Mouse (Mus musculus) bone marrow macrophage, adult 2 months (primary cell): Measurements from ENCODE around the gene Srsf4. TPM values are rescaled to one million over a fixed set of nuclear protein-coding genes. Genes with fewer than 3 reads are reported as not detected.

Experiments
- H3K27ac ChIP-seq: 2 replicates; pipeline ENCODE4 v1.5.1; 2012; ENCODE audit warnings: low read depth, low read length; ENCODE audit not compliant: insufficient read depth
- H3K4me1 ChIP-seq: 2 replicates; pipeline ENCODE4 v1.6.1; 2012; ENCODE audit warnings: low read length; ENCODE audit not compliant: control insufficient read depth, insufficient read depth
- H3K4me3 ChIP-seq: 2 replicates; pipeline ENCODE4 v1.5.1; 2012; ENCODE audit warnings: mild to moderate bottlenecking, low read length, moderate library complexity; ENCODE audit not compliant: insufficient read depth
- CTCF ChIP-seq: IDR thresholded peaks from 2 replicates; pipeline ENCODE4 v1.5.1; 2012; ENCODE audit warnings: low read depth, mild to moderate bottlenecking, low read length, moderate library complexity
- POLR2A ChIP-seq: IDR thresholded peaks from 2 replicates; pipeline ENCODE4 v1.6.1; 2012; ENCODE audit warnings: mild to moderate bottlenecking, low read depth, low read length, borderline replicate concordance
- polyA plus RNA-seq: library from polyadenylated mRNA; stranded (reverse); fragments of >200 nt; gene quantifications from 2 replicates; pipeline ENCODE4 v1.2.4, GENCODE M21; 2012; ENCODE audit not compliant: missing spikeins, insufficient read depth, insufficient read length

Srsf4 gene
- polyA plus RNA-seq, 1 experiment, result 56.0 TPM

DNA sequence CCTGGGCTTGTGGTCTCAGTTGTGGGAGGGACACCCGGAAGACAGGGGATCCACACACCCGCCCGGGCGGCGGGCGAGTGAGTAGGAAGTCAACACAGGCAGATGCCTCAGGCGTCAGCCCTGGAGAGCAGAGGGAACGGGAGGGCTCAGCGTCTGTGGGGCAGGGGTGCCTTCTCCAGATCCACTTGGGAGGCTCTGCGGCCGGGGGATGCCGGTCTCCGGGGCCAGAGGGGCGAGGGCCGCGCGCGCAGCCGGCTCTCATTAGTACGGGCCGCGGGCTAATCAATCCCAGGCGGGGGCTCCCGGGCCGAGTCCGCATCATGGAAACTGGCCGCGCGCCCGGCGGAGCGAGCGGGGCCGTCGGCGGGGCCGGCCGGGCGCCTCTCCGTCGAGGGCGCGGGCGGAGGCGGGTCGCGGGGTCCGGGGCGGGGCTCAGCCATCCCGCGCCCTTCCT is 46.8 kb downstream of the Srsf4 start:
- peaks cover 5% of the 10 kb centered on the region for H3K4me1 ChIP-seq
- H3K4me3 ChIP-seq, result peak overlapping the region; percentile 36; the same call in 1 of the 2 replicates
- H3K27ac ChIP-seq, result no peak overlapping the region
- no peak for TF ChIP-seq CTCF
- TF ChIP-seq POLR2A, result no peak

DNA sequence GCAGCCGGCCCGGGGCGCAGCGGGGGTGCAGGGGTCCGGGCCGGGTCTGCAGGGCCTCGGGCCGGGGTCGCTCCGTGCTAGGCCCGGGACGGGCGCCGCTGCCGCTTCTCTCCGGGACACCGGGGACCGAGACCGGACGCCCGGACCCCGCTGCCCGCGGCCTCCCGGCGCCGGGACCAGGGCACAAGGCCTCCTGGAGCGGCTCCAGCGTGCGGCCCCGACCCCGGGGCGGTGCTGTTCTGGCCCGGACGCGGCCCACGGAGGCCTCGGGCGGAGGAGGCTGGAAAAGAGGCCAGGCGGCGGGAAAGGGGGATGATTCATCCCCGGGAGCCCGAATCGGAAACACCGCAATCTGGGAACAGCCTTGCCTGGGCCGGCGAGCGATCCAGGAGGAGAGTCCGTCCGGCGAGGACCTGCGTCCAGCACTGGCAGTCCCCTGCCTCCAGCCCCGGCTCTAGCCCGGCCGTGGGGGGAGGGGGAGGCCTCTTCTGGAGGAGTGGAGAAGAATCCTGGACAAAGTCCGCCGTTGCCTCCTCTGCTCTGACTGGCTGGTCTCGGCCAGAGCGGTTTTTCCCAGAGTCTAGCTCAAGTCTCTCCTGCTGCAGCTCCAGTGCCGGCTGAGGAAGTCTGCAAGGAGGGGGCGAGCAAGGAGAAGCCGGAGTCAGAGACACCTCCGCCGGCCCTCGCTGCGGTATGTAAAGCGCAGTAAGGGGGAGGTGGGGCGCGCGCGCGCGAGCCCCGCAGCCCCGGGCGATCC is 47.4 kb downstream of the Srsf4 start:
- Histone ChIP-seq H3K27ac (no peak overlapping the region), H3K4me3 (peak overlapping the region; percentile 36)

DNA sequence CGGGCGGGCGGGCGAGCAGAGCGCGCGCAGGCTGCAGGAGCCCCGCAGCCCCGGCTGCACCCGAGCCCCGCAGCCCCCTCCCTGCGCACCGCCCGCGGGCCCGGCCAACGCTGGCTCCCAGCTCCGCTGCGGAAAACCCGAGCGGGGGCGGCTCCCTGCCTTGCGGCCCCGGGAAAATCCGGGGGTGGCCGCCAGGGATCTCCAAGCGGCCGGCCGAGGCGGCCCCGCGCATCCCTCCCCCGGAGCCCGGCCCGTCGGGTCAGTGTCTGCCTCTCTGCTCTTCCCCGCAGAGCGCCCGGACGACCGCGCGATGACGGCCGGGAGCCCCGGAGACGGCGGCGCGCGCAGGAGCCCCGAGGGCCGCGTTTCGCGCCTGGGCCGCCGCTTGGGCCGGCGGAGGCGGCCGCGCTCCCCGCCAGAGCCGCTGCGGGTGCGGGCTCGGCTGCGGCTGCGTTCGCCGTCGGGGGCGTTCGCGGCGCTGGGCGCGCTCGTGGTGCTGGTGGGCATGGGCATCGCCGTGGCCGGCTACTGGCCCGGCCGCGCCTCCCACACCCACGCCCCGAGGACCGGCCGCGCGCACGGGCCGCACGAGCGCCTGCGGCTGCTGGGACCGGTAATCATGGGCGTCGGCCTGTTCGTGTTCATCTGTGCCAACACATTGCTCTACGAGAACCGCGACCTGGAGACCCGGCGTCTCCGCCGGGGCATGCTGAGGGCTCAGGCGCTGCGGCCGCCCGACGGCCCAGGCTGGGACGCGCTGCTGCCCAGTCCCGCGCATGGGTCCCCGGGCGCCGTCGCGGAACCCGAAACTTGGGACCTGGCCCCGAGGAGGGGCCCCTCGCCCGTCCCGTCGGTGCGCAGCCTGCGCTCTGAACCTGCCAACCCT is 48.3 kb downstream of the Srsf4 start, which contains the start of gene Tmem200b:
TSS of gene Tmem200b (plus strand) at position 311 of the 886 bp plus-strand sequence.
- Histone ChIP-seq H3K4me3 (peak within 1 kb of the TSS; percentile 49), H3K27ac (no peak within 1 kb of the TSS), H3K4me1 (peaks cover 5% of the 10 kb centered on the region)
- TF ChIP-seq POLR2A, result no peak
- TF ChIP-seq CTCF, result no peak

More for the DNA sequence above, 47.4 kb downstream of the Srsf4 start:
- peaks cover 5% of the 10 kb centered on the region for H3K4me1 ChIP-seq
- no peak for TF ChIP-seq POLR2A
- no peak for TF ChIP-seq CTCF

DNA sequence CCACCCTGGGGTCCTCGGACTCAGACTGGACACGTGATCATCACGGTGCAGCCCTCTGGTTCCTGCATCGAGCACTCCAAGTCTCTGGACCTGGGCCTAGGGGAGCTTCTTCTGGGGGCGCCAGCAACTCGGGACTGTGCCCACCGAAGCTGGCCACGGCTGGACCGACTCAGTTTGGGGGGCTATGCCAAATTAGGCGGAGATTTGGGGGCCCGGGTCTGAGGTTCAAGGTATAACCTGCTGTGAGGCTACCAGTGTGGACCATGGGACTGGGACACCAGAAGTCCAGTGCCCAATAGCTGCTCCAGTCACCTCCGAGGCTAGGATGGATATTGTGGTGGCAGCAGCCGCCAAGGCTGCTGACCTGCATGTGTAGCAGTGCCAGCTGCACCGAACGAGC is 49.0 kb downstream of the Srsf4 start:
- Histone ChIP-seq H3K4me1 (peaks cover 5% of the 10 kb centered on the region), H3K27ac (no peak overlapping the region), H3K4me3 (peak overlapping the region; percentile 49)
- TF ChIP-seq CTCF (no peak), POLR2A (no peak)

DNA sequence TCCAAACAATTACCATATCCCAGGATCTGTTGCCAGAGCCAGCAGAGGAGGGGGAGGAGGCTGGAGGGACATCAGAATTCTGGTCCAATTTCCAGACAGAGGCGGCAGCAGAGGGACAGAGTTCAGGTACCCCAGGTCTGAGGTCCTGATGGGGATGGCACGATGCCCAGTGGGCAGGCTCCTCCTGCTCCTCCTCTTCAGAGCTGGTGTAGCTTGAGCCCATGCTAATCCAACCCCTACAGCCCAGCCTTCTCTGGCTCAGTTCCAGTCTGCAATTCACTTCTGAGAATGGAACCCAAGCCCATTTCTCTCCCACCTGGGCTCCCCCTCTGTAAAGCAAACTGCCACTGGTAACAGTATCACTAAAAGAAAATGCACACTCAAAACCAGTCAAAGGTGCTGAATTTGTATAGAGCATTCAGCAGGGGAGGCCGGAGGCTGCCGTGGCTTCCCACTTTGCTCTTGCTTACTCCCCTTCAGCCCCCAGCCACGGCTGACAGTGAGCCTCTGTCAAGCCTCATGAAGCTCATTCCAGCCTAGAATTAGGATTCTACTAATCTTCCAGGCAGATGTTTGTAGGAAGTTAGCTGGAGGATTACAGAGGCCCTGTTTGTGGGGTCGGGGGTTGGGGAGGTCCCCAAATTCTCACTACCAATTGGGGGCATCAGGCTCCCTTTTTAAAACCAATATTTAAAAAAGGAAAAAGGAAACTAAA is 50.8 kb downstream of the Srsf4 start:
- no peak for TF ChIP-seq POLR2A
- TF ChIP-seq CTCF, result no peak
- Histone ChIP-seq H3K4me3 (no peak overlapping the region), H3K4me1 (peaks cover 6% of the 10 kb centered on the region)

DNA sequence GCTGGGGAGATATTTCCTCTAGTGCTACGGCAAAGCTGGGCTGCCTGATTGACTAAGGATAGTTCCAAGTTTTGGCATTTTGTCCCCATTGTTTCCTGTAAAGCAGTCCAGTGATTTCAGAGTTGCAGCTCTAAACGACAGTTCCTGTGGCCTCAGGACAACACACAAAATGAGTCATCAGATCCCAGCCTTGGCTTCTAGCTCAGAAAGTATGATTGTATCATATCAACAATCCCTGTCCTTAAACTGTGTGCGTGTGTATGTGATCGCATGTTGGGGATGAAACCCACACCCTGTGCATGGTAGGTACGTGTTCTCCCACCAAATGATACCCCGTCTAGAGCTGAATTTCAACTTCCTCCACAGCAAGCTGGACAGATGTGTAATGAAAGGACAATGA is 55.7 kb downstream of the Srsf4 start:
- Histone ChIP-seq H3K4me3 (no peak overlapping the region), H3K4me1 (peaks cover 6% of the 10 kb centered on the region), H3K27ac (no peak overlapping the region)
- no peak for TF ChIP-seq POLR2A
- no peak for TF ChIP-seq CTCF

More for the DNA sequence above, 50.8 kb downstream of the Srsf4 start:
- no peak overlapping the region for H3K27ac ChIP-seq

DNA sequence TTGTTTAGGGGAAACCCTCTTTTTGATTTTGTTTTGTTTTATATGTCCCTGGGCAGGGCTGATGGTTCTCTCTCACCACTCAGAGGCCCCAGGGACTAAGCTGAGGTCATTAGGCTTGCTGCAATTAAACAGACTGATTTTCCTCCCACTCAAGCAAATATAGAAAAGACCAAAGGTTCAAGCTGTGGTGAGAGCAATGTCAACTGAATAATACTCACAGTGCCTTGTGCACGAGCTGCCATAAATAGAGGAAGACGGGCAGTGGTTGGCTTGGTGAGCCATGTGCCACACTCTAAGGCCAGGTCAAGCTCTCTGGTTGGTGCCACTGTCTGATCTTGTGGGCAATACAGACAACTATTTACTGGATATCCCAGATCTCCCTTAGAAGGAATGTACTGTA is 66.0 kb downstream of the Srsf4 start:
- TF ChIP-seq POLR2A (no peak), CTCF (no peak)
- H3K4me1 ChIP-seq, result no peaks in the 10 kb centered on the region

DNA sequence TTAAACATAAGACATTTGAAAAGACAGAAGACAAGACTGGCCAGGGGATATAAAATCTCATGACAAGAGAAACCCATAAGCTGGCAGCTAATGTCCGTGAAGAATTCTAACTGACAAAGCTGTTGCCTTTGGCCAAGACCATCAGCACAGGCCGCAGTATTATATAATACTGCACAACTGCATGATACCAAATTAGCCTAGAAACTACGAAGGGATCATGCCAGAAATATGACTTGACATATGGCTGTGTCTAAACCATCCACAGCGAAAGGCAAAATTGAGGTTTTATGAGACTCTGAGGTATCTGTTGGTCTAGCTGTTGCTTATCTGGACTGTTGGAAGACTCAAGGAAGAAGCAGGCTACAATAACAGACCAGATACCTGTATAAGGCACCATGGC is 67.4 kb downstream of the Srsf4 start:
- Histone ChIP-seq H3K4me1 (no peaks in the 10 kb centered on the region), H3K27ac (no peak overlapping the region), H3K4me3 (no peak overlapping the region)
- no peak for TF ChIP-seq POLR2A
- TF ChIP-seq CTCF, result no peak

More for the DNA sequence above, 66.0 kb downstream of the Srsf4 start:
- Histone ChIP-seq H3K27ac (no peak overlapping the region), H3K4me3 (no peak overlapping the region)

DNA sequence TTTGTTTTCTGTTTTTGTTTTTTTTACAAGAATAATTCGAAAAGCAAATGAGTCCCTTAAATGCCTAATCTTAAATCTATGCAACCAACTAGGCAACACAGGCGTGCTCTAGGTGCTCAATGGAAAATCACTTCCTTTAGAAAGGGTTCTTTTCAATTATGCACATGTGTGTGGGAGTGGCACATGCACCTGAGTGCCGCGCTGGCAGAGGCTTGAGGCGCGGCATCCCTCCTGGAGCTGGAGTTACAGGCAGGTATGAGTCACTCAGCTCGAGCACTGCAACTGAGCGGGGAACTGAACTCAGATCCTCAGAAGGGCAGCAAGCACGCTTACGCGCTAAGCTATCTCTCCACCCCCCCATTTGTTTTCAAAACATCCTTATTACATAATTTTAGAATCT is 74.4 kb downstream of the Srsf4 start:
- no peak overlapping the region for H3K4me3 ChIP-seq
- no peak for TF ChIP-seq POLR2A
- no peak for TF ChIP-seq CTCF
- H3K27ac ChIP-seq, result no peak overlapping the region
- H3K4me1 ChIP-seq, result no peaks in the 10 kb centered on the region

DNA sequence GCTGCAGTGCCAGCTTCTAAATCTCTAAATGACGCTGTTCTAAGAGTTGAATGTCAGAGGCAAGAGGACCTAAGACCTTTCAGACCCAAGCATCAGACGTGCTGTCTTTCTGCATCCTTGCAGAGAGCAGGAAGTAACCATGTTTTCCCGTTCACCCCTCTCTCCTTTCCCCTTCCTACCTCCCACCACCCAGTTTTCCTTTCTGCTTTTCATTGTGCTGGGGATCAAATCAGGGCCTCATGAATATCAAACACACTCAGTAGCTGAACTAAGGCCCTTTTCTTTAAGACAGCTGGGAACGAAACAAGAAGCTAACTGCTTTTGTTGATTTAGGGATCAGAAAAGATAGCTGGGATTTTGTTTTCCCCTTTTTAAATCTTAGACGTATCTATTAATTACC is 76.5 kb downstream of the Srsf4 start:
- no peaks in the 10 kb centered on the region for H3K4me1 ChIP-seq
- no peak overlapping the region for H3K4me3 ChIP-seq
- H3K27ac ChIP-seq, result no peak overlapping the region
- TF ChIP-seq CTCF (no peak), POLR2A (no peak)
